Comparison of ENCODE assay signal across 32 mouse cellular contexts in the genomic region with DNA sequence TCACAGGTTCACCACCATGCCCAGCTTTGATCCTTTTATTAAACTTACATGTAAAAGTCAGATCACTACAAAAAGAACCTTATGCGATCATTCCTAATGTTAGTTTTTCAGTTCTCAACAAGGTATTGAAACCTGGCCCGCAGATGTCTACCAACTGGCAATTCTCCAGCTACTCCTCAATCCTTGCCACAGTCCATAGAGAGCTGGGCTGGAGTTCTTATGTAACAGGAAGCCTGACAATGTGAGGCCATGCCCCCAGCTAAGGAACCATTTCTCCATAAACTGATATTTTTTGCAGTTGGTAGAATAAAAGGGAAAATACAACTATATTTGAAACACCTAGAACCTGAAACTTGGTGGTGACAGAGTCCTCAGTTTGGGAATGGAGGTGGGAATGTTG. TPM values are rescaled to one million over a fixed set of nuclear protein-coding genes. Genes with fewer than 3 reads are reported as not detected.
DNase-seq lines count a peak whose midpoint lies in the region; ATAC-seq and TF ChIP-seq lines count a peak whose summit lies in the region.
"Had no signal": no experiment of that assay in that cellular context is flagged by ENCODE, and none has a peak within 500 bp of the region (broad histone marks: within the 10 kb centered on the region; RNA-seq: fewer than 3 reads in every experiment).

No protein-coding gene starts in this region.

- no peaks in the 10 kb centered on the region for H3K9me3 ChIP-seq in lung, postnatal 0 days (ENCODE audit: low read length)
- H3K9me3 ChIP-seq: forebrain, embryonic 10.5 days; forebrain, embryonic 13.5 days; heart, embryonic 10.5 days; heart, embryonic 13.5 days; hindbrain, embryonic 12.5 days; hindbrain, embryonic 15.5 days had no signal

- H3K9ac ChIP-seq in lung, postnatal 0 days (replicated peaks; ENCODE audit: low read depth): no peak overlapping the region
- H3K9ac ChIP-seq: forebrain, embryonic 13.5 days; heart, embryonic 13.5 days; hindbrain, embryonic 12.5 days; hindbrain, embryonic 15.5 days had no signal

- intact Hi-C loops in heart, postnatal 10 days (cut with DNase I): no loop called here

- TF ChIP-seq CTCF in lung, postnatal 0 days (IDR thresholded peaks at IDR 0.05): no peak

- WGBS in lung, postnatal 0 days: 56% methylated on average over 2 of the region's 2 CpGs

- H3K27ac ChIP-seq in lung, postnatal 0 days (ENCODE audit: low read length): no peak overlapping the region
- H3K27ac ChIP-seq: forebrain, embryonic 10.5 days; forebrain, embryonic 13.5 days; heart, adult 2 months; heart, embryonic 10.5 days; hindbrain, embryonic 12.5 days; hindbrain, embryonic 15.5 days had no signal

- H3K4me2 ChIP-seq in lung, postnatal 0 days (replicated peaks; ENCODE audit: low read depth, low read length): no peak overlapping the region
- H3K4me2 ChIP-seq: forebrain, embryonic 13.5 days; heart, embryonic 13.5 days; hindbrain, embryonic 12.5 days; hindbrain, embryonic 15.5 days had no signal

- H3K27me3 ChIP-seq in lung, postnatal 0 days (replicated peaks; ENCODE audit: insufficient read depth, low read length): no peaks in the 10 kb centered on the region
- H3K27me3 ChIP-seq: forebrain, embryonic 13.5 days; heart, embryonic 13.5 days; hindbrain, embryonic 12.5 days; hindbrain, embryonic 15.5 days had no signal

- peaks cover 21% of the 10 kb centered on the region for H3K36me3 ChIP-seq in lung, postnatal 0 days (ENCODE audit: insufficient read depth, low read length)

- no peak for TF ChIP-seq EP300 in lung, postnatal 0 days (IDR thresholded peaks at IDR 0.05)

- no peak overlapping the region for H3K4me3 ChIP-seq in lung, postnatal 0 days (ENCODE audit: low read depth, low read length)
- H3K4me3 ChIP-seq: forebrain, embryonic 10.5 days; forebrain, embryonic 13.5 days; heart, adult 2 months; heart, embryonic 10.5 days; heart, embryonic 13.5 days; hindbrain, embryonic 12.5 days; hindbrain, embryonic 15.5 days had no signal

- no peaks in the 10 kb centered on the region for H3K4me1 ChIP-seq in lung, postnatal 0 days (ENCODE audit: insufficient read depth, low read depth, low read length)
- H3K4me1 ChIP-seq: forebrain, embryonic 10.5 days; forebrain, embryonic 13.5 days; heart, embryonic 10.5 days; hindbrain, embryonic 12.5 days; hindbrain, embryonic 15.5 days had no signal

- DNase-seq in heart, adult 11 months: peak; percentile 72
- DNase-seq in heart, postnatal 10 days: no peak
- peak; percentile 17 for DNase-seq in lung, postnatal 25 days (ENCODE audit: low spot score)
- DNase-seq in lung, postnatal 0 days (ENCODE audit: low spot score): no peak
- no peak for DNase-seq in gastrocnemius, postnatal 10 days
- DNase-seq: adrenal gland, adult 2 months; adrenal gland, postnatal 14 days; cerebellum, postnatal 10 days; gastrocnemius, postnatal 14 days; heart, adult 2 months had no signal

- ATAC-seq in lung, postnatal 0 days: no peak
- peak; percentile 62 for ATAC-seq in granulocyte monocyte progenitor cell, adult 5-6 weeks (replicated peaks; ENCODE audit: poor library complexity, severe bottlenecking)
- ATAC-seq: CD4-positive, CD25-positive, alpha-beta regulatory T cell, adult 4 months; forebrain, embryonic 13.5 days; forebrain, embryonic 16.5 days had no signal

RNA-seq across cellular contexts. Expression of a gene that starts 42.8 kb away (rescaled TPM):
- total RNA-seq in heart, postnatal 10 days (2021): 10 to 100 TPM; 42.9 to 52.6 TPM
- polyA plus RNA-seq in lung, postnatal 0 days (2015; fragmentation: Nextera tagmentation; extraction: Ambion mirVana): 21.0 TPM in 2 replicates
- 57.8 and 60.8 TPM in 2 replicates for total RNA-seq in granulocyte monocyte progenitor cell, adult 5-6 weeks (2014; fragmentation: Nextera tagmentation)
- 53.4 and 59.4 TPM in 2 replicates for total RNA-seq in granulocyte monocyte progenitor cell, adult 5-6 weeks (2017)
- 10 to 100 TPM; 28.9 to 36.7 TPM for total RNA-seq in gastrocnemius, postnatal 10 days (2021)

RNA-seq across cellular contexts. Expression of a gene that starts 50.5 kb away (rescaled TPM):
- not detected for total RNA-seq in heart, postnatal 10 days (2021)
- polyA plus RNA-seq in lung, postnatal 0 days (2015; fragmentation: Nextera tagmentation; extraction: Ambion mirVana): not detected in 2 replicates
- total RNA-seq in granulocyte monocyte progenitor cell, adult 5-6 weeks (2014; fragmentation: Nextera tagmentation): not detected in 2 replicates
- total RNA-seq in granulocyte monocyte progenitor cell, adult 5-6 weeks (2017): not detected in 2 replicates
- total RNA-seq in gastrocnemius, postnatal 10 days (2021): not detected
- total RNA-seq: adrenal gland, adult 2 months; adrenal gland, postnatal 14 days; adrenal gland, postnatal 4 days; gastrocnemius, adult 18-20 months; gastrocnemius, postnatal 14 days; gastrocnemius, postnatal 4 days; heart, adult 2 months; heart, postnatal 25 days; hematopoietic stem cell, adult 5-6 weeks; MEL had no signal
- polyA plus RNA-seq: adrenal gland, adult 2 months; brain, embryonic 14.5 days; C2C12; CD4-positive, CD25-positive, alpha-beta regulatory T cell, adult 4 months; cerebellum, adult 2 months; embryonic facial prominence, embryonic 11.5 days; embryonic facial prominence, embryonic 14.5 days; forebrain, embryonic 10.5 days; forebrain, embryonic 13.5 days; forebrain, embryonic 16.5 days; heart, adult 2 months; heart, embryonic 10.5 days; heart, embryonic 13.5 days; heart, embryonic 16.5 days; hindbrain, embryonic 12.5 days; hindbrain, embryonic 15.5 days; intestine, embryonic 14.5 days had no signal

Comparison
In these comparisons a context has a peak if more than half of its experiments do, and no peak if none do; other contexts are left out.
1. DNase-seq: peak in heart, adult 11 months (single experiment) and lung, postnatal 25 days (single experiment); none in heart, postnatal 10 days (0 of 2), lung, postnatal 0 days (single experiment) and gastrocnemius, postnatal 10 days (single experiment).